Mouse (Mus musculus) limb, embryonic 11.5 days (tissue): Measurements from ENCODE around the gene Olfr524. TPM values are rescaled to one million over a fixed set of nuclear protein-coding genes. Genes with fewer than 3 reads are reported as not detected.

ENCODE experiments used
- ATAC-seq: fragments of 200-750 bp; cut with Nextera tagmentation; 2 replicates; pipeline ENCODE4 v1.8.0; 2017; ENCODE audit warnings: low read depth; ENCODE audit not compliant: insufficient number of reproducible peaks, low FRiP score, low TSS enrichment
- DNase-seq: peaks from one replicate; pipeline ENCODE4 v3.0.0-alpha.2; 2015; ENCODE audit warnings: low spot score
- H3K27ac ChIP-seq: fragments of 300-500 bp; sonication (generic); replicated peaks from 2 replicates; pipeline ENCODE4 v1.5.1; 2014; ENCODE audit warnings: low read depth, mild to moderate bottlenecking, low read length
- H3K27me3 ChIP-seq: fragments of 300-500 bp; sonication (generic); 2 replicates; pipeline ENCODE4 v1.6.1; 2014; ENCODE audit warnings: mild to moderate bottlenecking, low read length, mixed read lengths; ENCODE audit not compliant: control insufficient read depth, insufficient read depth
- H3K36me3 ChIP-seq: fragments of 300-500 bp; sonication (generic); 2 replicates; pipeline ENCODE4 v1.6.1; 2014; ENCODE audit warnings: mild to moderate bottlenecking, low read length, moderate library complexity, mixed read lengths; ENCODE audit not compliant: control insufficient read depth, insufficient read depth
- H3K4me1 ChIP-seq: fragments of 300-500 bp; sonication (generic); 2 replicates; pipeline ENCODE4 v1.6.1; 2014; ENCODE audit warnings: low read length, mixed read lengths; ENCODE audit not compliant: control insufficient read depth, insufficient read depth
- H3K4me2 ChIP-seq: fragments of 300-500 bp; sonication (generic); 2 replicates; pipeline ENCODE4 v1.6.1; 2014; ENCODE audit warnings: low read depth, mild to moderate bottlenecking, moderate library complexity; ENCODE audit not compliant: severe bottlenecking
- H3K4me3 ChIP-seq: fragments of 300-500 bp; sonication (generic); 2 replicates; pipeline ENCODE4 v1.5.1; 2014; ENCODE audit warnings: low read depth, low read length
- H3K9ac ChIP-seq: fragments of 300-500 bp; sonication (generic); 2 replicates; pipeline ENCODE4 v1.6.1; 2014; ENCODE audit warnings: mild to moderate bottlenecking, low read length
- H3K9me3 ChIP-seq: fragments of 300-500 bp; sonication (generic); 2 replicates; pipeline ENCODE4 v1.6.1; 2016; ENCODE audit warnings: low read length; ENCODE audit not compliant: control insufficient read depth
- WGBS: fragments of 180-500 bp; shearing (Covaris S2); extraction: QIAGEN DNeasy Blood & Tissue Kit; methylation state at CpG from one replicate; pipeline ENCODE4 v1.1.7; 2014; 5-methylcytosine and 5-hydroxymethylcytosine counted together
- polyA plus RNA-seq: library from polyadenylated mRNA; unstranded; fragments of >200 nt; fragmentation: Nextera tagmentation; extraction: Ambion mirVana; gene quantifications from 2 replicates; pipeline ENCODE4 v1.2.1, GENCODE M21; 2014

The Olfr524 gene
- not detected in 2 replicates for polyA plus RNA-seq

DNA sequence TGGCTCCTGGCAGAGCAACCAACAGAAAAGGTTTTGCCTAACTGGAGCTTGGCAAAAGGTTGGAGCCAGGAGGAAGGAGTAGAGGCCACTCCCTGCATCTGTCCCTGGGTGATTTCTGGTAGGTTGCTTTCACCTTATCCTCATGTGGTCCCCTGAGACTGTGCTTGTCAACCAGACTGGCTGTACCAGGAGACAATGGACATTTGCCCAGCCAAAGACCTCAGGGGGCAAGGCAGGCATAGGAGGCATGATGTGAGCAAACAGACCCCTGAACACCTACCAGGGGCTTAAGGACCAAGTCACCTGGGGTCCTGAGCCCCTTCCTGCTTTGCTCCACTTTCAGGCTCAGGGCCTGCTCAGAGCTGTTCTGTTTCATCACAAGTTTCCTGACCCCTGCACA lies at the start of gene Olfr524:
TSS of gene Olfr524 (minus strand) at position 101 of the 400 bp plus-strand sequence.
- H3K27ac ChIP-seq = no peak within 1 kb of the TSS

DNA sequence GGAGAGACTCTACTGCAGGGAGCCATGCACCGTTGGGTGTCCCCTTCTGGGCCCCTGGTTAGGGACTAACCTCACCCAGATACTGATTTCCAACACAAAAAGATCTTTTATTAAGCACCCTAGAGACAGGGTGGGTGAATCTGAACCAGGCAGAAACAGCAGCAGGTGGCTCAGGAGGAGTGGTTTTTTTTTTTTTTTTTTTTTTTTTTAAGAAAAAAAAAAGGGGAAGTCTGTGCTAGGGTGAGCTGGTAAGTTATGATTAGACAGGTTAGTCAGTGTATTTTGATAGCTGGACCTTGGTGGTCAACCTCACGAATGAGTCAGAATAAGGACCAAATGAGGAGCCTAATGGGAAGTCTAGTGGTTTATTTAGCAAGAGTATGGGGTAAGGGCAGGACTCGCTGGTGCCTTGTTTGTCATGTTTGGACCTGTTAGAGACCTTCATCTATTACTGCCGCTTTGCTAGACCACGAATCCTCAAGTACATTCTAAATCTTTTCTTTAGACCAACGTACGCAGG lies 48.1 kb upstream of the Olfr524 start:
- DNase-seq (no peak), ATAC-seq (no peak)
- H3K27ac ChIP-seq = no peak overlapping the region
- H3K9ac ChIP-seq = no peak overlapping the region
- no peaks in the 10 kb centered on the region for H3K27me3 ChIP-seq
- 86% methylated on average over 7 of the region's 7 CpGs for WGBS
- no peak overlapping the region for H3K4me2 ChIP-seq
- no peaks in the 10 kb centered on the region for H3K4me1 ChIP-seq
- H3K4me3 ChIP-seq = no peak overlapping the region
- H3K9me3 ChIP-seq = no peaks in the 10 kb centered on the region
- no peaks in the 10 kb centered on the region for H3K36me3 ChIP-seq

More for the DNA sequence above, at the start of gene Olfr524:
- no peak for ATAC-seq
- Histone ChIP-seq H3K27me3 (no peaks in the 10 kb centered on the region), H3K4me1 (no peaks in the 10 kb centered on the region), H3K36me3 (no peaks in the 10 kb centered on the region), H3K4me3 (no peak within 1 kb of the TSS), H3K4me2 (no peak within 1 kb of the TSS), H3K9me3 (no peaks in the 10 kb centered on the region), H3K9ac (no peak within 1 kb of the TSS)
- DNase-seq = no peak

GRCm38 (mm10) chr7:140247216-140247615 lies 41.5 kb upstream of the Olfr524 start, which contains the start of gene 5830411N06Rik:
Gene 5830411N06Rik (plus strand): TSS chr7:140247284.
- WGBS = 85% methylated on average over 4 of the region's 4 CpGs
- no peaks in the 10 kb centered on the region for H3K4me1 ChIP-seq

GRCm38 (mm10) chr7:140233696-140234095 lies 27.9 kb upstream of the Olfr524 start:
- Histone ChIP-seq H3K4me3 (no peak overlapping the region), H3K27ac (no peak overlapping the region), H3K9me3 (no peaks in the 10 kb centered on the region), H3K36me3 (no peaks in the 10 kb centered on the region), H3K4me1 (no peaks in the 10 kb centered on the region), H3K9ac (no peak overlapping the region), H3K27me3 (no peaks in the 10 kb centered on the region), H3K4me2 (no peak overlapping the region)
- DNase-seq (no peak), ATAC-seq (no peak)
- WGBS = 96% methylated on average over 3 of the region's 3 CpGs

More at GRCm38 (mm10) chr7:140247216-140247615, 41.5 kb upstream of the Olfr524 start, which contains the start of gene 5830411N06Rik:
- no peak for ATAC-seq
- no peak within 1 kb of the TSS for H3K4me3 ChIP-seq
- no peaks in the 10 kb centered on the region for H3K36me3 ChIP-seq
- H3K9me3 ChIP-seq = no peaks in the 10 kb centered on the region; the same call in 1 of the 2 replicates
- H3K9ac ChIP-seq = no peak within 1 kb of the TSS
- DNase-seq = no peak
- no peak within 1 kb of the TSS for H3K27ac ChIP-seq
- no peaks in the 10 kb centered on the region for H3K27me3 ChIP-seq
- H3K4me2 ChIP-seq = no peak within 1 kb of the TSS

- H3K4me3 ChIP-seq = no peak overlapping the region
- no peaks in the 10 kb centered on the region for H3K36me3 ChIP-seq
- H3K9ac ChIP-seq = no peak overlapping the region
- H3K27me3 ChIP-seq = no peaks in the 10 kb centered on the region
- H3K9me3 ChIP-seq = no peaks in the 10 kb centered on the region
- ATAC-seq (no peak), DNase-seq (no peak)
- WGBS = 79% methylated on average over 2 of the region's 2 CpGs
- no peak overlapping the region for H3K4me2 ChIP-seq
- H3K4me1 ChIP-seq = no peaks in the 10 kb centered on the region
- no peak overlapping the region for H3K27ac ChIP-seq
Measured at GRCm38 (mm10) chr7:140231026-140231425, 25.3 kb upstream of the Olfr524 start.

DNA sequence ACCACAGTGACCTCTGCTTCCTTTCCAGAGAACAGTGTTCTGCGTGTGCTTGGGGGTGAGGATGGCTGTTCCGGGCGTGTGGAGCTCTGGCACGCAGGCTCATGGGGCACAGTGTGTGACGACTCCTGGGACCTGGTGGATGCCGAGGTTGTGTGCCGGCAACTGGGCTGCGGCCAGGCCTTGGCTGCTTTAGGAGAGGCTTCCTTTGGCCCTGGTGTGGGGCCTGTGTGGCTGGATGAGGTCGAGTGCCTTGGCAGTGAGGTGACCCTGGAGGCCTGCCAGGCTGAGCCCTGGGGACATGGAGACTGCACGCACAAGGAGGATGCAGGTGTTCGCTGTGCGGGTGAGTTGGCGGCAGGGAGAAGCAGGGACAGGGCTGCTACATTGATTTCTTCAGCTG lies 22.7 kb upstream of the Olfr524 start:
- Histone ChIP-seq H3K4me3 (no peak overlapping the region), H3K4me2 (no peak overlapping the region), H3K36me3 (no peaks in the 10 kb centered on the region), H3K9ac (no peak overlapping the region), H3K4me1 (no peaks in the 10 kb centered on the region), H3K27ac (no peak overlapping the region), H3K9me3 (no peaks in the 10 kb centered on the region), H3K27me3 (no peaks in the 10 kb centered on the region)
- WGBS = 86% methylated on average over 13 of the region's 13 CpGs
- DNase-seq (no peak), ATAC-seq (no peak)

GRCm38 (mm10) chr7:140224209-140224608 lies 18.4 kb upstream of the Olfr524 start:
- no peaks in the 10 kb centered on the region for H3K4me1 ChIP-seq
- 83% methylated on average over 13 of the region's 13 CpGs for WGBS

DNA sequence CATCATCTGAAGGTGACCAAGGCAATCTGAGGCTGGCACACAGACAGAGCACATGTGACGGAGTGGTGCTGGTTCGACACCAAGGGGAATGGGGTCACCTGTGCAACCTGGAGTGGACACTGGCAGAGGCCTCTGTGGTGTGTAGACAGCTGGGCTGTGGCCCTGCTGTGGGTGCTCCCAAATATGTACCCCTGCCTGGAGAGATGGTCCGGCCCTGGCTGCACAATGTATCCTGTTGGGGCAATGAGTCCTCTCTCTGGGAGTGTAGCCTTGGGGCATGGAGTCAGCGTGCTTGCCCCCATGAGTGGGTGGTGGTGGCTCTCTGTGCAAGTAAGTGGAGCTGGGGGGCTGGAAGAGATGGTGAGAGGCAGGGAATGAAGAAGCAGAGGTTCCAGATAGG lies 14.6 kb upstream of the Olfr524 start:
- Histone ChIP-seq H3K4me2 (no peak overlapping the region), H3K9me3 (no peaks in the 10 kb centered on the region), H3K4me1 (no peaks in the 10 kb centered on the region), H3K9ac (no peak overlapping the region), H3K36me3 (no peaks in the 10 kb centered on the region), H3K4me3 (no peak overlapping the region), H3K27ac (no peak overlapping the region), H3K27me3 (no peaks in the 10 kb centered on the region)
- DNase-seq = no peak
- ATAC-seq = no peak
- WGBS = 84% methylated on average over 4 of the region's 4 CpGs

More at GRCm38 (mm10) chr7:140224209-140224608, 18.4 kb upstream of the Olfr524 start:
- no peak overlapping the region for H3K4me2 ChIP-seq
- H3K27ac ChIP-seq = no peak overlapping the region
- no peak for ATAC-seq
- H3K27me3 ChIP-seq = no peaks in the 10 kb centered on the region
- no peaks in the 10 kb centered on the region for H3K36me3 ChIP-seq
- no peak overlapping the region for H3K4me3 ChIP-seq
- H3K9ac ChIP-seq = no peak overlapping the region
- no peaks in the 10 kb centered on the region for H3K9me3 ChIP-seq
- DNase-seq = no peak

DNA sequence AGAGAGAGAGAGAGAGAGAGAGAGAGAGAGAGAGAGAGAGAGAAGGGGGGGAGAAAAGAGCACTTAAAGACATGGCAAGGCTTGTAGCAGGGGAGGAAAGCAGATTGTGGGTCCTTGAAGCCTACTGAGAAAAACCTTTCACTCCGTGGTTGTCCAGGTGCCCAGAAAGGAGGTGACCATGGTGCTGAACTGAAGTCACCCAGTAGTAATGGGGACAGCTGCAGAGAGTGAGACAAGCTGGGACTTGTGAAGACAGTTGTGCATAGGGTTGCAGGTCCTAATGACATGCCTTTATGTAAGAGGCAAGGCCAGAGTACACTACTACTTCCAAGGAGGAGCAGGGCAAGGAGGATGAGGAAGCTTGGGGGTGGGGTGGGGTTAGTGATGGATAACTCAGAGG lies 13.5 kb upstream of the Olfr524 start:
- ATAC-seq = no peak
- Histone ChIP-seq H3K9me3 (no peaks in the 10 kb centered on the region), H3K27me3 (no peaks in the 10 kb centered on the region), H3K27ac (no peak overlapping the region), H3K4me1 (no peaks in the 10 kb centered on the region), H3K4me2 (no peak overlapping the region), H3K4me3 (no peak overlapping the region), H3K36me3 (no peaks in the 10 kb centered on the region), H3K9ac (no peak overlapping the region)
- WGBS = 9% methylated on average over 1 of the region's 1 CpGs
- DNase-seq = peak; percentile 23
